Mouse (Mus musculus): ENCODE results near the gene Tns3.

DNA sequence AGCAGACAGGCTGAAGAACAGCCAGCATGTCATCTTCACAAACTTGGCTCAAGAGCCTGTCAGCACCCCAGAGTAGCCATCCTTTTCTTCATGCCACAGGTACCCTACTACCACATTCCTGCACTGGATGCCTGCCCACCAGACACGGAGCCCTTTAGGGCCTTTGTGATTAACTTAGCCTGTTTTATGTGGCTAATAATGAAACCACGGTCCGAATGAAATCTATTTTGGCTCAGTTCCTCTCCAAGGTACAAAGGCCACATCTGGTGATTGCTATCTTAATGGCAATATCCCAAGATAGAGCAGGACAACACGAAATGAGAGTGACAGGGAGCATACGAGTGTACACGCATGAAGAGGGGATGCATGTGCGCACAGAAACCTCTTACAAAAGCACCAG lies 53.9 kb downstream of the Tns3 start:
- TF ChIP-seq POLR2A (IDR thresholded peaks at IDR 0.05; ENCODE audit: insufficient read depth, low read length) (no peak), CTCF (IDR thresholded peaks at IDR 0.05; ENCODE audit: low read depth, low read length) (no peak)
